Mouse (Mus musculus): ENCODE data around the gene Akap2. TPM values are rescaled to one million over a fixed set of nuclear protein-coding genes. Genes with fewer than 3 reads are reported as not detected.

Akap2 gene
- polyA plus RNA-seq, 1 experiment from 2014 or later = 12.3 TPM

DNA sequence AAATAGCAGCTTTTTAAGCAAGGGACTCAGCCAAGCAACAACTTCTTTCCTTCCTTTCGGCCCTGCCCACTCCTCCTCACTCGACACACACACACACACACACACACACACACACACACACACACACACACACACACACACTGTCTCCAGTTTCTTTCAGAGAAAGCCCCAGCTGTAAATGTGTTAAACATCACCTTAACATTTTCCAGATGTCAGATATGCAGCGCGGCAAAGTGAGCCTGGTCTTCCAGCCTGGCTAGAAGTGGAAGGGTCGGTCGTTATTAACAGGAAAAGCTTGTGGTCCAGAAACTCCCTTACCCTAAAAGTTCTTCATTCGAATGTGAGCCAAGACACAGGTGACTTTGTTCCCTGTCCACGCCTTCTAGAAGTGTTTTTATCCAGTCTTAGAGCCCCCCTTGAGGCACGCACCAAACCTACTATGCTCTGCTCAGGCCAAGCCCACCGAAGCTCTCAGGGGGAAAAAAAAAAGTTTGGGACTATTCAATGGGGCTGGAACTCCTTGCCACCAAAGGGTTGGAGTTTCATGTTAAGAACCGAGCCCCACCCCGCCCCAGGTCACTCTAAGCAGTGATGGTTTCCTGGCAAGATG is 129.0 kb downstream of the Akap2 start:
- WGBS = 63% methylated on average over 11 of the region's 12 CpGs
- Histone ChIP-seq H3K27ac (peak overlapping the region; percentile 30; the same call in 1 of the 2 replicates), H3K36me3 (no peaks in the 10 kb centered on the region), H3K4me2 (replicated peaks) (peak overlapping the region; percentile 19), H3K4me1 (replicated peaks) (peaks cover 31% of the 10 kb centered on the region), H3K27me3 (no peaks in the 10 kb centered on the region; the same call in 1 of the 2 replicates), H3K9me3 (no peaks in the 10 kb centered on the region), H3K9ac (replicated peaks) (peak overlapping the region; percentile 25; the same call in 1 of the 2 replicates), H3K4me3 (replicated peaks) (peak overlapping the region; percentile 11; the same call in 1 of the 2 replicates)
- no peak for ATAC-seq

DNA sequence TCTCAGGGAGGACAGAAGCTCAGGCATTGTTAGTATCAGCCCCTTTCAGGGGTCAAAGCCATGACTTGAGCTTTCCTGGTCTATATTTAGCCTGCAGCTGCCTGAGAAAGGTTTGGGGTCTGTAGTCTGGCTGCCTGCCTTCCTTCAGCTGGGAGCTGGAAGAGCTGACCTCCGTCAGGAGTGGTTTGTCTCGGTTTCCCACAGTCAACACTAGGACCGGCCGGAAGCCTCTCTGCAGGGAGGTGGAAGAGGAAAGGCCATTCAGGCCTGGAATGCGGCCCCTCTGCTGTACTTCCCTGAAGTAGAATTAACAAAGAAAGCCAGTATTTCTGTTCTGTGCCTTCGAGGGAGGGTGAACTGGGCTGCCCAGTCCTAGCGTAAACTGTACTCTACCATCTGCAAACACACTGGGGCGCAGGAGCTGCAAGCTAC is 129.6 kb downstream of the Akap2 start:
- H3K4me2 ChIP-seq (replicated peaks) = 0 out of 2 replicates have a peak overlapping the region, but pooled peaks have one; percentile 19
- 33% methylated on average over 8 of the region's 8 CpGs for WGBS
- H3K9me3 ChIP-seq = no peaks in the 10 kb centered on the region
- H3K9ac ChIP-seq (replicated peaks) = no peak overlapping the region
- peak; percentile 57; the same call in 1 of the 2 replicates for ATAC-seq
- no peak overlapping the region for H3K27ac ChIP-seq
- H3K36me3 ChIP-seq = no peaks in the 10 kb centered on the region
- H3K4me3 ChIP-seq (replicated peaks) = no peak overlapping the region
- H3K4me1 ChIP-seq (replicated peaks) = peaks cover 34% of the 10 kb centered on the region
- no peaks in the 10 kb centered on the region; the same call in 1 of the 2 replicates for H3K27me3 ChIP-seq

DNA sequence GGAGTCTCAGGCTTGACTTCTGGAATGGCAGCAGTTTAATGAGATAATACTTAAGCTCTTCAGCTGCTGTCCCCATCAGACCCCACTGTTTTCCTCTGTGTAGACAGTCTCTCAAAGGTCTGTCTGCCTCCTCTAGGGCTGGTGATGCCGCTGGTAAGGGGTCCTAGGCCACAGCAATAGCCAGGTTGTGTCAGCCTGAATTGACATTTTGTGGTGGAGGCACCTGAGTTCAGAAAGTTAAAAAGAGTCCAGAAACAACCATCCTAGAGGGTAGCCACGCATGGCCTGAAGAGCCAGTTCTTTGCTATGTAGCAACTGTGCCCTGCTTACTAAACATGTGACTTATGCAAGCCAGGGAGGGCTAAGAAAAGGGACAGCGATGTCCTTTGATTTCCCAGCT is 130.2 kb downstream of the Akap2 start:
- no peak overlapping the region for H3K27ac ChIP-seq
- H3K4me1 ChIP-seq (replicated peaks) = peaks cover 34% of the 10 kb centered on the region
- WGBS = 93% methylated on average over 3 of the region's 3 CpGs
- H3K36me3 ChIP-seq = no peaks in the 10 kb centered on the region
- peak overlapping the region; percentile 11; the same call in 1 of the 2 replicates for H3K4me2 ChIP-seq (replicated peaks)
- no peak for ATAC-seq
- H3K4me3 ChIP-seq (replicated peaks) = no peak overlapping the region
- no peaks in the 10 kb centered on the region; the same call in 1 of the 2 replicates for H3K27me3 ChIP-seq
- H3K9ac ChIP-seq (replicated peaks) = no peak overlapping the region
- H3K9me3 ChIP-seq = no peaks in the 10 kb centered on the region

DNA sequence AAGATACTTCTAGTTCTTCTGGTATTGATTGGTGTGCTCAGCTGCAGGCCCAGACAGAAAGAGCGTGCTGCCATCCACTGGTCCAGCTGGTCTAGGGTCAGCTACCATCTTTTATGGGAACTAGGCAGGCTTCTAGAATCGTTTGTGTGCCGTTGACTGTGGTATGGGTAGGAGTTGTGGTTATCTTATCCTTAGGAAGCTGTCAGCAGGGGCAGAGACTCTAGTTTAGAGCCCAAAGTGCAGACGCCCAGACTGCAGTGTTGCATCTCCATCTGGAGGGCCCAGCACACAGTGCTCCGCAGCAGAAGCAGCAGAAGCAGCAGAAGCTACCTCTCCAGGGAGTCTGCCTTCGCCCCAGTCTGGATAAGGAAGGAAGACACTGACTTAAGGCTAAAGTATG is 132.0 kb downstream of the Akap2 start:
- Histone ChIP-seq H3K9me3 (no peaks in the 10 kb centered on the region), H3K4me3 (replicated peaks) (no peak overlapping the region), H3K27ac (no peak overlapping the region), H3K27me3 (no peaks in the 10 kb centered on the region), H3K4me1 (replicated peaks) (peaks cover 32% of the 10 kb centered on the region), H3K36me3 (no peaks in the 10 kb centered on the region), H3K9ac (replicated peaks) (no peak overlapping the region), H3K4me2 (replicated peaks) (no peak overlapping the region)
- ATAC-seq = no peak
- 86% methylated on average over 6 of the region's 6 CpGs for WGBS

DNA sequence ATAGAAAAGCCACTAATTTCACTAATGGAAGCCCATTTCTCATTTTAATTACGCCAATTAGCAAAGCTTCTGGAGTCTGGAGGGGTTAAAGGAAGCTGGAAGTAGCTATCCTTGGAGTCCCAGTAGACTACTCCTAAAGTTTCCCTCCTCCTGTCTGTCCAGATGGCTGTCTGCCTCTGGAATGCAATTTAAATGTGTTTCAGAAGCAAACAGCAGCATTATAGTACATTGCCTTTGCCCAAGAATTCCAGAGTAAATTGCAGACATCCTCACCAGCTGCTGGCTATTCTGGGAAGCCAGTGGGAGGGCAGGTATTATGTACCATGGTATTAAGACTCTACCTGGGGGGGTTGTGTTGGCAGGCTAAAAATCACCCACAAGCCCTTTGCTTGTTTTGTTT is 134.3 kb downstream of the Akap2 start:
- 90% methylated on average over 1 of the region's 1 CpGs for WGBS

DNA sequence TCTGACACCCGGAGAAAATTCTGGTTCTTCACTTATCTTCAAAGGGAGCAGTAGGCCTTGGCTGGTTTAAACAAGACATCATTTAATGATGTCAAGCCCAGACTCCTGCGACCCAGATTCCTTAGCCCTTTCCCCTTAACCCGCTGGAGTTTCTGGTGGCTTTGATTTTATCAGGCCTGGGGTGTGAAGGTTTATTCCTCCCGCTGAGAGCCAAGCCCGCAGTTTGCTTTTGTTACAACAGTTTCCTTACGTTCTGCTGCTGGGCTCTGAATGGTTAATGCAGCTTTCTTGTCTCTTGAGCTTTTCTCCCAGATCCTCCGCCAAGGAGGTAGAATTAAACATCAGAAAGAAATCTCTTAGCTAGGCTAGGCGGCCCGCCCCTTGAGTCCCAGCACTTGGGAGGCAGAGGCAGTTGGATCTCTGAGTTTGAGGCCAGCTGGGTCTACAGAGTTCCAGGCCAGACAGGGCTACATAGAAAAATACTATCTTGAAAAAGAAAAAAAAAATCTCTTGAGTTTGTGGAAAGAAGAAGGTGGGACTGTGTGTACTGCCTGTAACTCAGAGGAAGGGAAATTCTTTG is 135.1 kb downstream of the Akap2 start:
- Histone ChIP-seq H3K27ac (no peak overlapping the region), H3K27me3 (no peaks in the 10 kb centered on the region), H3K36me3 (peaks cover 25% of the 10 kb centered on the region), H3K4me1 (replicated peaks) (peaks cover 7% of the 10 kb centered on the region; the same call in 1 of the 2 replicates), H3K9ac (replicated peaks) (no peak overlapping the region), H3K4me2 (replicated peaks) (no peak overlapping the region), H3K9me3 (no peaks in the 10 kb centered on the region), H3K4me3 (replicated peaks) (no peak overlapping the region)
- WGBS = 20% methylated on average over 9 of the region's 9 CpGs
- no peak for ATAC-seq

More for the DNA sequence above, 134.3 kb downstream of the Akap2 start:
- Histone ChIP-seq H3K27me3 (no peaks in the 10 kb centered on the region), H3K27ac (no peak overlapping the region), H3K9me3 (no peaks in the 10 kb centered on the region), H3K36me3 (peaks cover 21% of the 10 kb centered on the region), H3K4me3 (replicated peaks) (no peak overlapping the region), H3K4me1 (replicated peaks) (peaks cover 15% of the 10 kb centered on the region), H3K9ac (replicated peaks) (no peak overlapping the region), H3K4me2 (replicated peaks) (no peak overlapping the region)
- ATAC-seq = no peak

DNA sequence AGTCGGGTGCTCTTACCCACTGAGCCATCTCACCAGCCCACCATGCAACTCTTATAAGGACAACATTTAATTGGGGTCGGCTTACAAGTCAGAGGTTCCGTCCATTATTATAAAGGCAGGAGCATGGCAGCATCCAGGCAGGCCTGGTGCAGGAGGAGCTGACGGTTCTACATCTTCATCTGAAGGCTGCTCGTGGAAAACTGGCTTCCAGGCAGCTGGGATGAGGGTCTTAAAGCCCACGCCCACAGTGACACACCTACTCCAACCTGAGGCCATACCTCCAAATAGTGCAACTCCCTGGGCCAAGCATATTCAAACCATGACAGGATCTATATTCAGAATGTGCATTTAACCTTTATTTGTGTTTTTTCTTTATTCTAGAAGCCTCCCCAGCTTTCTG is 136.7 kb downstream of the Akap2 start:
- no peaks in the 10 kb centered on the region for H3K27me3 ChIP-seq
- H3K4me1 ChIP-seq (replicated peaks) = 0 out of 2 replicates have a peak, but pooled peaks cover 6% of the 10 kb centered on the region
- ATAC-seq = no peak
- H3K9ac ChIP-seq (replicated peaks) = no peak overlapping the region
- H3K36me3 ChIP-seq = peaks cover 25% of the 10 kb centered on the region
- H3K27ac ChIP-seq = no peak overlapping the region
- H3K9me3 ChIP-seq = no peaks in the 10 kb centered on the region
- 84% methylated on average over 6 of the region's 6 CpGs for whole genome bisulfite sequencing
- H3K4me3 ChIP-seq (replicated peaks) = no peak overlapping the region
- no peak overlapping the region for H3K4me2 ChIP-seq (replicated peaks)

DNA sequence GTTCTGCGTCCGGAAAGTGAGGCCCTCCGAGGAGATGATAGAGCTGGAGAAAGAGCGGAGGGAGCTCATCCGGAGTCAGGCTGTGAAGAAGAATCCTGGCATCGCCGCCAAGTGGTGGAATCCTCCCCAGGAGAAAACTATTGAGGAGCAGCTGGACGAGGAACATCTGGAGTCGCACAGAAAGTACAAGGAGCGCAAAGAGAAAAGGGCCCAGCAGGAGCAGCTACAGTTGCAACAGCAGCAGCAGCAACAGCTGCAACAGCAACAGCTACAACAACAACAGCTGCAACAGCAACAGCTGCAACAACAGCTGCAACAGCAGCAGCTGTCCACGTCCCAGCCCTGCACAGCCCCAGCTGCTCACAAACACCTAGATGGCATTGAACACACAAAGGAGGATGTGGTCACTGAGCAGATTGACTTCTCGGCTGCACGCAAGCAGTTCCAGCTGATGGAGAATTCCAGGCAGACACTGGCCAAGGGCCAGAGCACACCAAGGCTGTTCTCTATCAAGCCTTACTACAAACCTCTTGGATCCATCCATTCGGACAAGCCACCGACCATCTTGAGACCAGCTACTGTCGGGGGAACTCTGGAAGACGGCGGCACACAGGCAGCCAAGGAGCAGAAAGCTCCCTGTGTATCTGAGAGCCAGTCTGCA is 138.0 kb downstream of the Akap2 start:
- Histone ChIP-seq H3K4me2 (replicated peaks) (no peak overlapping the region), H3K4me3 (replicated peaks) (no peak overlapping the region), H3K36me3 (peaks cover 25% of the 10 kb centered on the region), H3K27me3 (no peaks in the 10 kb centered on the region), H3K27ac (no peak overlapping the region), H3K4me1 (replicated peaks) (0 out of 2 replicates have a peak, but pooled peaks cover 6% of the 10 kb centered on the region), H3K9ac (replicated peaks) (no peak overlapping the region), H3K9me3 (no peaks in the 10 kb centered on the region)
- ATAC-seq = no peak
- WGBS = 92% methylated on average over 18 of the region's 18 CpGs

DNA sequence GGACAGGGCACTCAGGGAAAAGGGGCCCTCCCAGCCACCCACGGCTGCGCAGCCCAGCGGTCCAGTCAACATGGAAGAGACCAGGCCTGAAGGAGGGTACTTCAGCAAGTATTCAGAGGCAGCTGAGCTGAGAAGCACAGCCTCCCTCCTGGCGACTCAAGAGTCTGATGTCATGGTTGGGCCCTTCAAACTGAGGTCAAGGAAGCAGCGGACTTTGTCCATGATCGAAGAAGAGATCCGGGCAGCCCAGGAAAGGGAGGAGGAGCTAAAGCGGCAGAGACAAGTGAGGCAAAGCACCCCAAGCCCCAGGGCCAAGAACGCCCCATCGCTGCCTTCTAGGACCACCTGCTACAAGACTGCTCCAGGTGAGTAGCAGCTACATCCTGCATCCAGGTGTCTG is 139.2 kb downstream of the Akap2 start:
- Histone ChIP-seq H3K27ac (no peak overlapping the region), H3K9ac (replicated peaks) (no peak overlapping the region), H3K27me3 (no peaks in the 10 kb centered on the region), H3K4me3 (replicated peaks) (no peak overlapping the region), H3K36me3 (peaks cover 25% of the 10 kb centered on the region), H3K9me3 (no peaks in the 10 kb centered on the region), H3K4me1 (replicated peaks) (0 out of 2 replicates have a peak, but pooled peaks cover 1% of the 10 kb centered on the region), H3K4me2 (replicated peaks) (no peak overlapping the region)
- 91% methylated on average over 10 of the region's 10 CpGs for WGBS
- no peak for ATAC-seq

DNA sequence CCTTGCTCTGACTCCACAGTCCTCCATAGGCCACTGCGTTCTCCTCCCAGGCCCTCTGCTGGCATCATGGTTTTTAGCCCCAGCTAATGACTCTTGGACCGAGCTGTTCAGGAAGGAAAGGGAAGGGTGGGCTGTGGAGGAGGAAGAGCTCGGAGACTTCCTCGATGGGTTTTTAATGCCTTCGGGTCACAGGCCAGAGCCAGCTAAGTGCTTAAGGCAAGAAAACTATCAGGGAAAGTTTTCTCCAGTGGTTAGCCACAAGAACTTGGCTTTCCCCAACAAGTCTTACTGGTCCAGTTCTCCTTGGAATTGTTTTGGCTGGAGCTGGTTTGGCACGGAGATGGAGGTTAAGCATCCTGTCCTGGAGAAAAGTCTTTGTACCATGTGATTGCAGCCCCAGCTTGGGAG is 142.8 kb downstream of the Akap2 start:
- Histone ChIP-seq H3K27ac (no peak overlapping the region), H3K4me2 (replicated peaks) (no peak overlapping the region), H3K4me3 (replicated peaks) (no peak overlapping the region), H3K4me1 (replicated peaks) (no peaks in the 10 kb centered on the region), H3K9ac (replicated peaks) (no peak overlapping the region), H3K9me3 (no peaks in the 10 kb centered on the region), H3K36me3 (peaks cover 18% of the 10 kb centered on the region), H3K27me3 (no peaks in the 10 kb centered on the region)
- no peak for ATAC-seq
- WGBS = 91% methylated on average over 6 of the region's 6 CpGs

DNA sequence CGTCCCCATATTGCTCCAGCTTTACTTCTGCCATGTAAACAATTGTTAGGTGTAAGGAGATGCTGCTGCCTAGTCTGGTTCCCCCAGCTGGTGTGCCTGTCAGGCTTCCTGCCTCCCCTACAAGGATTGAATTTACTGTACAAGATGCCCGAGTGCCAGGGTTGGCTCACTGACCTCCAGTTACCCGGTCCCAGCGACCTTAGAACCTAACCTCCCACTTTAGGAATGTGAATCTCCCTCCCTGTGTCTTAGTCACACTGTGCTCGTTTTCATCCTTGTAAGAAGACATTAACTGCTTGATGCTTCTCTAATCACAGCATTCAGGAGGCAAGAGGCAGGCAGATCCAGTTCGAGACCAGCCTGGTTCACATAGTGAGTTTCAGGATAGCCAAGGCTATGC is 143.7 kb downstream of the Akap2 start:
- WGBS = 80% methylated on average over 6 of the region's 6 CpGs
- no peak for ATAC-seq
- Histone ChIP-seq H3K27ac (no peak overlapping the region), H3K9ac (replicated peaks) (no peak overlapping the region), H3K36me3 (peaks cover 10% of the 10 kb centered on the region), H3K27me3 (no peaks in the 10 kb centered on the region), H3K9me3 (no peaks in the 10 kb centered on the region), H3K4me3 (replicated peaks) (no peak overlapping the region), H3K4me2 (replicated peaks) (no peak overlapping the region), H3K4me1 (replicated peaks) (no peaks in the 10 kb centered on the region)

DNA sequence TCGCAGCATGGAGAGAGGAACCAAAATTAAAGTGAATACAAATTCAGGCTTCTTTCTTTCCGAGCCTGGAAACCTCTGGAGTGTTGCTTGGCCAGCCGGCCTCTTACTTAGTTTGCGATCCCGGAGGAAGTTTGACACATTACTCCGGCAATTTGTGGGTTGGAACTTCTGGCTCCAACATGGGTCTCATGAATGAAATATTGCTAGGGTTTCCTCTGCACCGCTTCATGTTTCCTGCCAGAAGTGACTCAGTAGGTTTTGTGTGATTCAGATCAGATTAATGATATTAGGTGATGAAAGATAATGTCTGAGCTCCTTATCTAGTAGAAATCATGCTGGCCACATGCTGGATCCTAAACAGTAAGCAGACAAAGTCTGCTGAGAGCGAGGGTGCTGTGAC is 144.4 kb downstream of the Akap2 start:
- H3K4me1 ChIP-seq (replicated peaks) = no peaks in the 10 kb centered on the region
- H3K4me2 ChIP-seq (replicated peaks) = no peak overlapping the region
- no peak overlapping the region for H3K9ac ChIP-seq (replicated peaks)
- no peaks in the 10 kb centered on the region for H3K27me3 ChIP-seq
- WGBS = 95% methylated on average over 8 of the region's 8 CpGs
- peaks cover 3% of the 10 kb centered on the region for H3K36me3 ChIP-seq
- H3K9me3 ChIP-seq = no peaks in the 10 kb centered on the region
- ATAC-seq = no peak
- no peak overlapping the region for H3K27ac ChIP-seq
- H3K4me3 ChIP-seq (replicated peaks) = no peak overlapping the region
